Mouse (Mus musculus) spleen, adult 2 months (tissue): ENCODE results near the gene Abca12.

Source experiments
- CTCF ChIP-seq: fragments of 200-500 bp; IDR thresholded peaks from 2 replicates; pipeline ENCODE4 v1.5.1; 2011; ENCODE audit warnings: mild to moderate bottlenecking, inconsistent platforms; ENCODE audit not compliant: insufficient read depth, insufficient read length, insufficient replicate concordance; ENCODE audit errors: extremely low read depth
- POLR2A ChIP-seq: fragments of 200-500 bp; IDR thresholded peaks from 2 replicates; pipeline ENCODE4 v1.6.1; 2011; ENCODE audit warnings: low read depth, low read length, inconsistent platforms

DNA sequence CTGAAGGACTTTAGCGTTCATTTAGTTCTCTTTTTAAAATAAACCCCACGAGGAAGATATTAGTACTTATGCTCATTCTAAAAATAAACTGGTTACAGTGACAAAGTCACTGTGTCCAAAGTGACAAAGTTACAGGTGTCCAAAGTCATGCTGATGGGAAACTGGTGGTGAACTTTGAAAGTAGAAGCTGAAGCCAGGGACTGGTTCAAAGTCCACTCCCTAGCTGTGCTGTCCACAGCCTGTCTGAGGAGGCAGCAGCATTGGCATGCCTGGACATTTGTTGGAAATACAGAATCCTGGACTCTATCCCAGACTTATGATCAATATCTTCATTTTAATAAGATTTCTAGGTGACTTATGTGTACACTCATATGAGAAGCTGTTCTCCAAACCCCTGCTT, 183.5 kb downstream of the Abca12 start:
- TF ChIP-seq CTCF (no peak), POLR2A (no peak)
